Comparison of ENCODE assay signal across 8 mouse cellular contexts in the genomic region with DNA sequence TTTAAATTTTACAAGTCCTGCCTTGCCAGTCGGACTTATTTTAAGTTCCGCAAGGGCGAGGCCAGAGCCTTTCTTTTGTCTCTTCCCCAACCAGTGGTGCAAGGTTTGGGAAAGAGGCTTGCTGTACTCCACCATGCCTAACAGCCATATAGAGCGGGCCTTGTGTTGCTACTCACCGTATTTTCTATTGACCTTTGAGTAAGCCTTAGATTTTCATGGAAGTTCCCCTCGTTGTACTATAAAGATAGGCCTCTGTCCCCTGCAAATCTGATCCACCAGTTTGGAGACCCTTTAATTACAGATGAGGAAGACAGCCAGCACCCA. TPM values are rescaled to one million over a fixed set of nuclear protein-coding genes. Genes with fewer than 3 reads are reported as not detected.
DNase-seq lines count a peak whose midpoint lies in the region; ATAC-seq and TF ChIP-seq lines count a peak whose summit lies in the region.

No protein-coding gene starts in this region.

- no peak for ATAC-seq in embryonic facial prominence, embryonic 12.5 days (ENCODE audit: insufficient number of reproducible peaks, insufficient read depth, low FRiP score, low TSS enrichment)
- ATAC-seq in hindbrain, embryonic 12.5 days (ENCODE audit: low FRiP score): no peak
- no peak for ATAC-seq in activated CD4-positive, CD25-positive, alpha-beta regulatory T cell, adult 4 months

- peak overlapping the region; percentile 100 for H3ac ChIP-seq in myocyte (ENCODE audit: control insufficient read depth, insufficient read length)

- WGBS in embryonic facial prominence, embryonic 12.5 days: 6% methylated on average over 6 of the region's 6 CpGs
- WGBS in hindbrain, embryonic 12.5 days: 3% methylated on average over 6 of the region's 6 CpGs
- 7% methylated on average over 6 of the region's 6 CpGs for WGBS in liver, adult 2 months

- H3K79me2 ChIP-seq in liver, adult 2 months (ENCODE audit: control insufficient read depth, insufficient read depth, low read length): peaks cover 13% of the 10 kb centered on the region
- peaks cover 43% of the 10 kb centered on the region for H3K79me2 ChIP-seq in myocyte (ENCODE audit: control insufficient read depth, insufficient read depth)

- no peak for TF ChIP-seq CTCF in liver, adult 2 months (IDR thresholded peaks at IDR 0.05; ENCODE audit: low read depth, low read length)

- peaks cover 10% of the 10 kb centered on the region for H3K36me3 ChIP-seq in embryonic facial prominence, embryonic 12.5 days
- peaks cover 10% of the 10 kb centered on the region; the same call in 1 of the 2 replicates for H3K36me3 ChIP-seq in hindbrain, embryonic 12.5 days
- peaks cover 16% of the 10 kb centered on the region for H3K36me3 ChIP-seq in liver, adult 2 months (ENCODE audit: control insufficient read depth, insufficient read depth, low read length)
- H3K36me3 ChIP-seq in myocyte (ENCODE audit: control insufficient read depth, insufficient read depth): peaks cover 28% of the 10 kb centered on the region

- H3K9me3 ChIP-seq in embryonic facial prominence, embryonic 12.5 days: no peaks in the 10 kb centered on the region
- no peaks in the 10 kb centered on the region for H3K9me3 ChIP-seq in hindbrain, embryonic 12.5 days (replicated peaks)

- H3K9ac ChIP-seq in embryonic facial prominence, embryonic 12.5 days: peak overlapping the region; percentile 100
- H3K9ac ChIP-seq in hindbrain, embryonic 12.5 days: peak overlapping the region; percentile 100
- H3K9ac ChIP-seq in liver, adult 2 months (ENCODE audit: low read depth, low read length): peak overlapping the region; percentile 77

- TF ChIP-seq POLR2A in liver, adult 2 months (IDR thresholded peaks at IDR 0.05; ENCODE audit: extremely low read depth, insufficient read depth, low read length): no peak
- no peak for TF ChIP-seq POLR2A in myocyte (IDR thresholded peaks at IDR 0.05; ENCODE audit: insufficient read length, low read depth)

- H3K27me3 ChIP-seq in embryonic facial prominence, embryonic 12.5 days: no peaks in the 10 kb centered on the region
- no peaks in the 10 kb centered on the region for H3K27me3 ChIP-seq in hindbrain, embryonic 12.5 days
- no peaks in the 10 kb centered on the region for H3K27me3 ChIP-seq in liver, adult 2 months (ENCODE audit: control insufficient read depth, insufficient read depth, low read length)
- no peaks in the 10 kb centered on the region for H3K27me3 ChIP-seq in myocyte (ENCODE audit: control insufficient read depth, insufficient read depth, insufficient read length)

- H3K4me2 ChIP-seq in embryonic facial prominence, embryonic 12.5 days (replicated peaks): peak overlapping the region; percentile 59
- peak overlapping the region; percentile 85 for H3K4me2 ChIP-seq in hindbrain, embryonic 12.5 days (replicated peaks)
- peak overlapping the region; percentile 96 for H3K4me2 ChIP-seq in myocyte (ENCODE audit: low read depth)

- H3K27ac ChIP-seq in embryonic facial prominence, embryonic 12.5 days: peak overlapping the region; percentile 100
- peak overlapping the region; percentile 99 for H3K27ac ChIP-seq in hindbrain, embryonic 12.5 days
- peak overlapping the region; percentile 98 for H3K27ac ChIP-seq in liver, adult 2 months (replicated peaks; ENCODE audit: insufficient read depth, low read depth, low read length)

- peak; percentile 26 for DNase-seq in urinary bladder, adult 2 months (ENCODE audit: low spot score)
- no peak for DNase-seq in urinary bladder, postnatal 10 days (ENCODE audit: low spot score)
- peak; percentile 68 for DNase-seq in liver, adult 2 months (ENCODE audit: extremely low read depth, low read depth, low spot score)
- peak; percentile 34 for DNase-seq in urinary bladder, postnatal 14 days (ENCODE audit: low spot score)

- H3K4me3 ChIP-seq in embryonic facial prominence, embryonic 12.5 days: peak overlapping the region; percentile 100
- peak overlapping the region; percentile 98 for H3K4me3 ChIP-seq in hindbrain, embryonic 12.5 days
- H3K4me3 ChIP-seq in liver, adult 2 months (ENCODE audit: insufficient read depth, low read depth, low read length): peak overlapping the region; percentile 91
- peak overlapping the region; percentile 83 for H3K4me3 ChIP-seq in myocyte

- H3K4me1 ChIP-seq in embryonic facial prominence, embryonic 12.5 days: peaks cover 9% of the 10 kb centered on the region
- peaks cover 19% of the 10 kb centered on the region for H3K4me1 ChIP-seq in hindbrain, embryonic 12.5 days
- peaks cover 8% of the 10 kb centered on the region; the same call in 1 of the 2 replicates for H3K4me1 ChIP-seq in liver, adult 2 months (ENCODE audit: control insufficient read depth, insufficient read depth, low read length)

TF ChIP-seq in myocyte, 11 proteins besides CTCF, POLR2A, EP300 and RAD21:
- no peak for TF ChIP-seq MAX (IDR thresholded peaks at IDR 0.05; ENCODE audit: low read depth)
- TF ChIP-seq POLR2AphosphoS2 (IDR thresholded peaks at IDR 0.05; ENCODE audit: insufficient read length, low read depth): no peak
- TF ChIP-seq E2F4 (IDR thresholded peaks at IDR 0.05; ENCODE audit: insufficient read depth): no peak
- TF ChIP-seq CEBPB (IDR thresholded peaks at IDR 0.05; ENCODE audit: insufficient read depth, poor library complexity, severe bottlenecking): no peak
- TF ChIP-seq TCF3 (IDR thresholded peaks at IDR 0.05; ENCODE audit: insufficient read length, low read depth): no peak
- no peak for TF ChIP-seq REST (IDR thresholded peaks at IDR 0.05; ENCODE audit: insufficient read depth, insufficient read length)
- no peak for TF ChIP-seq USF1 (IDR thresholded peaks at IDR 0.05; ENCODE audit: low read depth)
- no peak for TF ChIP-seq MYOG (IDR thresholded peaks at IDR 0.05; ENCODE audit: control insufficient read depth in 1 of 3, insufficient read depth in 1 of 3, insufficient read length in 2 of 3, low read depth in 2 of 3)
- TF ChIP-seq TCF12 (IDR thresholded peaks at IDR 0.05; ENCODE audit: insufficient read depth, poor library complexity, severe bottlenecking): no peak
- no peak for TF ChIP-seq MYOD1 (IDR thresholded peaks at IDR 0.05; ENCODE audit: control insufficient read depth in 1 of 3, insufficient read length in 2 of 3, low read depth in 2 of 3)
- no peak for TF ChIP-seq SRF (IDR thresholded peaks at IDR 0.05; ENCODE audit: control insufficient read depth, insufficient read length, low read depth)

RNA-seq across cellular contexts. Expression of gene Hnrnpu, which starts 0.7 kb away (rescaled TPM):
- 207 and 224 TPM in 2 replicates for polyA plus RNA-seq in urinary bladder, adult 2 months (2012; rRNA removed)
- 797 and 876 TPM in 2 replicates for polyA plus RNA-seq in embryonic facial prominence, embryonic 12.5 days (2016; fragmentation: Nextera tagmentation; extraction: Ambion mirVana)
- 831 and 926 TPM in 2 replicates for polyA plus RNA-seq in hindbrain, embryonic 12.5 days (2016; fragmentation: Nextera tagmentation; extraction: Ambion mirVana)
- total RNA-seq in liver, adult 2 months (2014; rRNA removed): 137 and 162 TPM in 2 replicates
- polyA plus RNA-seq in liver, adult 2 months (2012; rRNA removed): 32.6 and 33.0 TPM in 2 replicates
- 95.0 TPM for polyA plus RNA-seq in myocyte (2012; fragmentation: generic; extraction: Trizol)
- 100 to 1,000 TPM in 1 of 2 experiments, 10 to 100 TPM in 1; 91.3 to 137 TPM for polyA plus RNA-seq in activated CD4-positive, CD25-positive, alpha-beta regulatory T cell, adult 4 months (2017; shearing (Covaris generic))

RNA-seq across cellular contexts. Expression of gene Cox20, which starts 19.4 kb away (rescaled TPM):
- 77.2 and 84.8 TPM in 2 replicates for polyA plus RNA-seq in urinary bladder, adult 2 months (2012; rRNA removed)
- polyA plus RNA-seq in embryonic facial prominence, embryonic 12.5 days (2016; fragmentation: Nextera tagmentation; extraction: Ambion mirVana): 144 and 148 TPM in 2 replicates
- polyA plus RNA-seq in hindbrain, embryonic 12.5 days (2016; fragmentation: Nextera tagmentation; extraction: Ambion mirVana): 145 and 152 TPM in 2 replicates
- 25.2 and 29.3 TPM in 2 replicates for total RNA-seq in liver, adult 2 months (2014; rRNA removed)
- 12.8 and 19.6 TPM in 2 replicates for polyA plus RNA-seq in liver, adult 2 months (2012; rRNA removed)
- polyA plus RNA-seq in myocyte (2012; fragmentation: generic; extraction: Trizol): 67.2 TPM
- 100 to 1,000 TPM; 176 to 202 TPM for polyA plus RNA-seq in activated CD4-positive, CD25-positive, alpha-beta regulatory T cell, adult 4 months (2017; shearing (Covaris generic))
